8 mouse cellular contexts compared by ENCODE assay signal in the genomic region with DNA sequence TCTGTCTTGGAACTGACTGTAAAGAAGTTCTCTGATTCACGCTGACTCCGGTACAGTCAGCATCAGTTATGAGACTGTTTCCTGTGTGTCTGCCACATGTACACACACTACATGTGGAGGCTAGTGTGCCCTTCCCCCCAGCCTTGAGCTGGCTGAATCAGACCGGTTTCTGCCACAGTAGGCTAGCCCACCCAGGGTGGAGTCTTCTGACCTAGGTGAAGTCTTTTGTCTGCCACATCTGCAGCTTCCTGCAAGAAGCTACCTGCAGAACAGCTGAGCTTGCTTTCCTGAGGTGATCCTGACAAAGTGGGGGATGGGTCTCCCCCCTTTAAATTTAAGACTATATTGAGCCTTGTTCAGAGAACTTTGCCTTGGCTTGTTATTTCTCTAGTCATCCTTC. TPM values are rescaled to one million over a fixed set of nuclear protein-coding genes. Genes with fewer than 3 reads are reported as not detected.
DNase-seq lines count a peak whose midpoint lies in the region; ATAC-seq lines count a peak whose summit lies in the region.

Uba2 (minus strand) TSS at position 146 of the 400 bp plus-strand sequence.

- peak within 1 kb of the TSS; percentile 97 for H3K9ac ChIP-seq in limb, embryonic 15.5 days
- peak within 1 kb of the TSS; percentile 98; the same call in 1 of the 2 replicates for H3K9ac ChIP-seq in stomach, embryonic 15.5 days

- H3K36me3 ChIP-seq in forebrain, embryonic 10.5 days (replicated peaks), result peaks cover 18% of the 10 kb centered on the region
- H3K36me3 ChIP-seq in limb, embryonic 15.5 days, result peaks cover 10% of the 10 kb centered on the region
- H3K36me3 ChIP-seq in stomach, embryonic 15.5 days, result 0 out of 2 replicates have a peak, but pooled peaks cover 3% of the 10 kb centered on the region

- H3K27me3 ChIP-seq in forebrain, embryonic 10.5 days (ENCODE audit: poor library complexity, severe bottlenecking), result no peaks in the 10 kb centered on the region
- no peaks in the 10 kb centered on the region for H3K27me3 ChIP-seq in limb, embryonic 15.5 days
- H3K27me3 ChIP-seq in stomach, embryonic 15.5 days (replicated peaks), result no peaks in the 10 kb centered on the region

- H3K9me3 ChIP-seq in forebrain, embryonic 10.5 days, result no peaks in the 10 kb centered on the region
- H3K9me3 ChIP-seq in limb, embryonic 15.5 days, result no peaks in the 10 kb centered on the region
- H3K9me3 ChIP-seq in stomach, embryonic 15.5 days, result no peaks in the 10 kb centered on the region

- WGBS in forebrain, embryonic 10.5 days, result 79% methylated on average over 3 of the region's 3 CpGs
- 86% methylated on average over 3 of the region's 3 CpGs for WGBS in limb, embryonic 15.5 days
- 79% methylated on average over 3 of the region's 3 CpGs for WGBS in stomach, embryonic 15.5 days

- H3K4me1 ChIP-seq in forebrain, embryonic 10.5 days, result peaks cover 11% of the 10 kb centered on the region; the same call in 1 of the 2 replicates
- peaks cover 8% of the 10 kb centered on the region for H3K4me1 ChIP-seq in limb, embryonic 15.5 days
- H3K4me1 ChIP-seq in stomach, embryonic 15.5 days, result peaks cover 9% of the 10 kb centered on the region

- ATAC-seq in limb, embryonic 15.5 days (ENCODE audit: insufficient number of reproducible peaks, low FRiP score, low TSS enrichment, low read depth), result no peak
- no peak for ATAC-seq in stomach, embryonic 15.5 days (ENCODE audit: insufficient read depth, low FRiP score, low read depth)

- peak; percentile 10 to 13 for DNase-seq in cerebellum, postnatal 10 days
- no peak for DNase-seq in cerebellum, postnatal 4 days (ENCODE audit: low spot score in 2 of 2)
- DNase-seq in ES-CJ7 (ENCODE audit: low read depth, low spot score), result peak; percentile 98
- DNase-seq in forebrain, embryonic 10.5 days (ENCODE audit: extremely low spot score, low spot score), result no peak
- DNase-seq in heart, postnatal 4 days, result no peak
- DNase-seq in MN1 (ENCODE audit: low spot score), result no peak

- peak within 1 kb of the TSS; percentile 98 for H3K27ac ChIP-seq in forebrain, embryonic 10.5 days
- peak within 1 kb of the TSS; percentile 92 for H3K27ac ChIP-seq in limb, embryonic 15.5 days
- H3K27ac ChIP-seq in stomach, embryonic 15.5 days, result peak within 1 kb of the TSS; percentile 91; the same call in 1 of the 2 replicates

- H3K4me2 ChIP-seq in limb, embryonic 15.5 days, result peak within 1 kb of the TSS; percentile 62
- H3K4me2 ChIP-seq in stomach, embryonic 15.5 days, result peak within 1 kb of the TSS; percentile 69

- H3K4me3 ChIP-seq in forebrain, embryonic 10.5 days, result peak within 1 kb of the TSS; percentile 98
- peak within 1 kb of the TSS; percentile 94 for H3K4me3 ChIP-seq in limb, embryonic 15.5 days
- H3K4me3 ChIP-seq in stomach, embryonic 15.5 days (replicated peaks), result peak within 1 kb of the TSS; percentile 94

RNA-seq across cellular contexts. Expression of gene Uba2, which starts in this region (rescaled TPM):
- polyA plus RNA-seq in forebrain, embryonic 10.5 days (2016; fragmentation: Nextera tagmentation; extraction: Ambion mirVana), result 296 and 309 TPM in 2 replicates
- total RNA-seq in heart, postnatal 4 days (2021), result 10 to 100 TPM; 61.8 to 70.6 TPM
- polyA plus RNA-seq in limb, embryonic 15.5 days (2015; fragmentation: Nextera tagmentation; extraction: Ambion mirVana), result 186 and 190 TPM in 2 replicates
- 175 and 181 TPM in 2 replicates for polyA plus RNA-seq in stomach, embryonic 15.5 days (2015; fragmentation: Nextera tagmentation; extraction: Ambion mirVana)

Comparison
In these comparisons a context has a peak if more than half of its experiments do, and no peak if none do; other contexts are left out.
1. DNase-seq: peak in cerebellum, postnatal 10 days (2 of 2) and ES-CJ7 (single experiment); none in cerebellum, postnatal 4 days (0 of 2), forebrain, embryonic 10.5 days (single experiment), heart, postnatal 4 days (single experiment) and MN1 (single experiment).
2. Peak in every context shown above with its lines, with median percentiles within 50 percentile points of each other: H3K27ac ChIP-seq and H3K4me3 ChIP-seq.